Mouse (Mus musculus) heart, adult 2 months (tissue): Measurements from ENCODE around the gene Tbc1d2b.

Experiments
- CTCF ChIP-seq: fragments of 200-600 bp; IDR thresholded peaks from 2 replicates; pipeline ENCODE4 v1.8.1; 2022; ENCODE audit warnings: antibody characterized with exemption, mild to moderate bottlenecking, moderate library complexity
- EP300 ChIP-seq: fragments of 200-500 bp; IDR thresholded peaks from 2 replicates; pipeline ENCODE4 v1.6.1; 2011; ENCODE audit warnings: low read depth, low read length, control low read depth; ENCODE audit not compliant: insufficient read depth
- POLR2A ChIP-seq: fragments of 200-500 bp; IDR thresholded peaks from 2 replicates; pipeline ENCODE4 v1.6.1; 2011; ENCODE audit warnings: mild to moderate bottlenecking, low read depth, low read length, control low read depth; ENCODE audit not compliant: insufficient read depth

DNA sequence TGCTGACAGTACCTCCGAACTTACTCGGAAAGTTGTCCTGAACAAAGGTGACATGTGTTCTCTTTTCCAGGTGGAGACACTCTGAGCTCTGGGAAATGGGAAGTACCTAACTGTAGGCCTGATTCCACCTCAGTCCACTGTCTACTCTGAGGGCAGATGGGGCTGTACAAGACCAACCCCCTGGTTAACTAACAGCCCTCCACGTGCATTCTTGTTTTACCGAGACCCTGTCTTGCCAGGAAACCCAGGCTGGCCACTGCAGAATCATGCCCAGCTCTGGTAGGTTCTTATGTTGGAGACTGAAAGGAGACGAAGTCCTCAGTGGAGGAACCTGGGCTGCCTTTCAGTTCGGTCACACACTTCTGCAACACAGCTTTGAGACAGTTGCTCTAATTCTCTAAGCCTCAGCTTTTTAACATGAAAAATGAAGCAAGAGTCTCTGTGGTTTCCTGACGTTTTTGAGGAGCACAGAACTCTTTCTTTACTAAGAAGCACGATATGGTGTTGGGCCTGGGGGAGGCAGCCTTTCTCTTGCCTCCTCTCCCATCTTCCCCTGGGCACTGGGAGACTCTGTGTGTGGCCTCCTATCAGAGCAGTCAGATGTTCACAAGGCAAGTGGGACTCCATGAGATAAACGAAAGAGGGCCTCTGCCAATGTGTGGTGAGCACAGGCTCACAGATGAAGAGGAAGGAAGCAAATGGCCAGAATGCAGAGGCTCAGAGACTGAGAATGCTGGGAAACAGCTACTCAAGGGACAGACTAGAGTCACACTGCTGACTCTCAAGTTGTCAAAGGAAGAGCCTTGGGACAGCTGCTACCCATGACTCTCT, 33.2 kb downstream of the Tbc1d2b start:
- no peak for TF ChIP-seq CTCF
- TF ChIP-seq POLR2A: no peak
- no peak for TF ChIP-seq EP300
